Mouse (Mus musculus) embryonic facial prominence, embryonic 11.5 days (tissue): ENCODE results near the gene Ep400. TPM values are rescaled to one million over a fixed set of nuclear protein-coding genes. Genes with fewer than 3 reads are reported as not detected.

ENCODE experiments used
- ATAC-seq: fragments of 200-750 bp; cut with Nextera tagmentation; replicated peaks from 2 replicates; pipeline ENCODE4 v1.8.0; 2017; ENCODE audit warnings: low read depth; ENCODE audit not compliant: insufficient number of reproducible peaks, low FRiP score, low TSS enrichment
- DNase-seq: peaks from one replicate; pipeline ENCODE4 v3.0.0-alpha.2; 2015; ENCODE audit warnings: low spot score
- H3K27ac ChIP-seq: fragments of 300-500 bp; sonication (generic); replicated peaks from 2 replicates; pipeline ENCODE4 v1.5.1; 2014; ENCODE audit warnings: mild to moderate bottlenecking, low read depth, low read length, control low read depth
- H3K27me3 ChIP-seq: fragments of 300-500 bp; sonication (generic); 2 replicates; pipeline ENCODE4 v1.6.1; 2014; ENCODE audit warnings: mild to moderate bottlenecking, low read length, moderate library complexity, mixed read lengths; ENCODE audit not compliant: control insufficient read depth, insufficient read depth
- H3K36me3 ChIP-seq: fragments of 300-500 bp; sonication (generic); replicated peaks from 2 replicates; pipeline ENCODE4 v1.6.1; 2014; ENCODE audit warnings: low read depth, mild to moderate bottlenecking, low read length, moderate library complexity, mixed read lengths; ENCODE audit not compliant: control insufficient read depth, insufficient read depth
- H3K4me1 ChIP-seq: fragments of 300-500 bp; sonication (generic); 2 replicates; pipeline ENCODE4 v1.6.1; 2014; ENCODE audit warnings: low read length, mixed read lengths; ENCODE audit not compliant: control insufficient read depth, insufficient read depth
- H3K4me2 ChIP-seq: fragments of 300-500 bp; sonication (generic); 2 replicates; pipeline ENCODE4 v1.6.1; 2014; ENCODE audit warnings: low read depth, mild to moderate bottlenecking, control low read depth, low read length, moderate library complexity
- H3K4me3 ChIP-seq: fragments of 300-500 bp; sonication (generic); 2 replicates; pipeline ENCODE4 v1.5.1; 2014; ENCODE audit warnings: low read depth, low read length, control low read depth
- H3K9ac ChIP-seq: fragments of 300-500 bp; sonication (generic); replicated peaks from 2 replicates; pipeline ENCODE4 v1.6.1; 2014; ENCODE audit warnings: mild to moderate bottlenecking, control low read depth, low read length
- H3K9me3 ChIP-seq: fragments of 300-500 bp; sonication (generic); replicated peaks from 2 replicates; pipeline ENCODE4 v1.6.1; 2016; ENCODE audit warnings: mild to moderate bottlenecking, low read length, inconsistent platforms, mixed read lengths; ENCODE audit not compliant: control insufficient read depth
- WGBS: fragments of 180-500 bp; shearing (Covaris S2); extraction: QIAGEN DNeasy Blood & Tissue Kit; methylation state at CpG from one replicate; pipeline ENCODE4 v1.1.7; 2014; 5-methylcytosine and 5-hydroxymethylcytosine counted together
- polyA plus RNA-seq: library from polyadenylated mRNA; unstranded; fragments of >200 nt; fragmentation: Nextera tagmentation; extraction: Ambion mirVana; gene quantifications from 2 replicates; pipeline ENCODE4 v1.2.1, GENCODE M21; 2014

The Ep400 gene
- 31.5 and 36.1 TPM in 2 replicates for polyA plus RNA-seq

- Histone ChIP-seq H3K9me3 (no peaks in the 10 kb centered on the region), H3K4me2 (peak within 1 kb of the TSS; percentile 66), H3K36me3 (no peaks in the 10 kb centered on the region), H3K9ac (peak within 1 kb of the TSS; percentile 75), H3K27me3 (no peaks in the 10 kb centered on the region), H3K4me1 (no peaks in the 10 kb centered on the region), H3K27ac (peak within 1 kb of the TSS; percentile 77), H3K4me3 (peak within 1 kb of the TSS; percentile 92)
- ATAC-seq = peak; percentile 97
- peak; percentile 99 for DNase-seq
- WGBS = under 1% methylated on average over 83 of the region's 83 CpGs
Measured at GRCm38 (mm10) chr5:110770448-110771158, at the start of gene Ep400. Gene Ep400 (minus strand): TSS chr5:110770717.

GRCm38 (mm10) chr5:110809667-110810325 is 39.3 kb upstream of the Ep400 start, which contains the start of gene Ulk1:
Gene Ulk1 (minus strand): TSS chr5:110810097.
- peaks cover 5% of the 10 kb centered on the region for H3K4me1 ChIP-seq
- WGBS = under 1% methylated on average over 53 of the region's 80 CpGs
- peak; percentile 90 for ATAC-seq

GRCm38 (mm10) chr5:110808821-110809666 is 38.5 kb upstream of the Ep400 start:
- no peaks in the 10 kb centered on the region for H3K27me3 ChIP-seq
- DNase-seq (peak; percentile 40), ATAC-seq (0 out of 2 replicates have a peak, but pooled peaks have one; percentile 3)
- H3K27ac ChIP-seq = peak overlapping the region; percentile 83; the same call in 1 of the 2 replicates
- H3K36me3 ChIP-seq = peaks cover 3% of the 10 kb centered on the region; the same call in 1 of the 2 replicates
- peak overlapping the region; percentile 97 for H3K9ac ChIP-seq
- no peaks in the 10 kb centered on the region for H3K9me3 ChIP-seq
- peaks cover 5% of the 10 kb centered on the region for H3K4me1 ChIP-seq
- 2% methylated on average over 27 of the region's 27 CpGs for WGBS
- peak overlapping the region; percentile 96 for H3K4me3 ChIP-seq
- peak overlapping the region; percentile 86 for H3K4me2 ChIP-seq

More at GRCm38 (mm10) chr5:110809667-110810325, 39.3 kb upstream of the Ep400 start, which contains the start of gene Ulk1:
- DNase-seq = peak; percentile 100
- peak within 1 kb of the TSS; percentile 96 for H3K4me3 ChIP-seq
- no peaks in the 10 kb centered on the region for H3K9me3 ChIP-seq
- peak within 1 kb of the TSS; percentile 86 for H3K4me2 ChIP-seq
- peak within 1 kb of the TSS; percentile 97 for H3K9ac ChIP-seq
- peak within 1 kb of the TSS; percentile 83 for H3K27ac ChIP-seq
- H3K36me3 ChIP-seq = peaks cover 3% of the 10 kb centered on the region; the same call in 1 of the 2 replicates
- H3K27me3 ChIP-seq = no peaks in the 10 kb centered on the region

GRCm38 (mm10) chr5:110808061-110808631 is 37.6 kb upstream of the Ep400 start:
- Histone ChIP-seq H3K27ac (0 out of 2 replicates have a peak overlapping the region, but pooled peaks have one; percentile 28), H3K9me3 (no peaks in the 10 kb centered on the region), H3K4me1 (peaks cover 5% of the 10 kb centered on the region), H3K36me3 (peaks cover 3% of the 10 kb centered on the region; the same call in 1 of the 2 replicates), H3K9ac (peak overlapping the region; percentile 97), H3K4me3 (peak overlapping the region; percentile 96), H3K27me3 (no peaks in the 10 kb centered on the region), H3K4me2 (peak overlapping the region; percentile 86)
- ATAC-seq (peak; percentile 56; the same call in 1 of the 2 replicates), DNase-seq (peak; percentile 88)
- WGBS = 3% methylated on average over 14 of the region's 14 CpGs

GRCm38 (mm10) chr5:110807453-110807852 is 36.9 kb upstream of the Ep400 start:
- Histone ChIP-seq H3K4me2 (peak overlapping the region; percentile 86), H3K4me3 (peak overlapping the region; percentile 96), H3K27ac (no peak overlapping the region), H3K27me3 (no peaks in the 10 kb centered on the region), H3K9me3 (no peaks in the 10 kb centered on the region), H3K9ac (peak overlapping the region; percentile 97), H3K36me3 (peaks cover 3% of the 10 kb centered on the region; the same call in 1 of the 2 replicates), H3K4me1 (peaks cover 5% of the 10 kb centered on the region)
- no peak for ATAC-seq
- WGBS = 80% methylated on average over 4 of the region's 4 CpGs
- DNase-seq = no peak

GRCm38 (mm10) chr5:110806676-110807075 is 36.2 kb upstream of the Ep400 start:
- peaks cover 5% of the 10 kb centered on the region for H3K4me1 ChIP-seq
- peaks cover 3% of the 10 kb centered on the region; the same call in 1 of the 2 replicates for H3K36me3 ChIP-seq
- no peak overlapping the region for H3K4me3 ChIP-seq
- no peak overlapping the region for H3K27ac ChIP-seq
- DNase-seq = no peak
- no peak for ATAC-seq
- no peak overlapping the region for H3K9ac ChIP-seq
- 68% methylated on average over 1 of the region's 1 CpGs for WGBS
- H3K27me3 ChIP-seq = no peaks in the 10 kb centered on the region
- H3K9me3 ChIP-seq = no peaks in the 10 kb centered on the region
- H3K4me2 ChIP-seq = no peak overlapping the region

GRCm38 (mm10) chr5:110806154-110806553 is 35.6 kb upstream of the Ep400 start:
- H3K4me1 ChIP-seq = peaks cover 5% of the 10 kb centered on the region
- WGBS = 91% methylated on average over 4 of the region's 4 CpGs
- no peaks in the 10 kb centered on the region for H3K9me3 ChIP-seq
- H3K4me2 ChIP-seq = no peak overlapping the region
- no peak for DNase-seq
- no peaks in the 10 kb centered on the region for H3K27me3 ChIP-seq
- peaks cover 3% of the 10 kb centered on the region; the same call in 1 of the 2 replicates for H3K36me3 ChIP-seq
- no peak overlapping the region for H3K4me3 ChIP-seq
- ATAC-seq = no peak
- no peak overlapping the region for H3K9ac ChIP-seq
- H3K27ac ChIP-seq = no peak overlapping the region
